Mouse (Mus musculus): ENCODE measurements around the gene Zfp871. TPM values are rescaled to one million over a fixed set of nuclear protein-coding genes. Genes with fewer than 3 reads are reported as not detected.

Gene Zfp871
- 33.5 and 53.2 TPM in 2 replicates for total RNA-seq (2014; fragmentation: Nextera tagmentation)
- 18.9 and 29.5 TPM in 2 replicates for total RNA-seq (2017)

DNA sequence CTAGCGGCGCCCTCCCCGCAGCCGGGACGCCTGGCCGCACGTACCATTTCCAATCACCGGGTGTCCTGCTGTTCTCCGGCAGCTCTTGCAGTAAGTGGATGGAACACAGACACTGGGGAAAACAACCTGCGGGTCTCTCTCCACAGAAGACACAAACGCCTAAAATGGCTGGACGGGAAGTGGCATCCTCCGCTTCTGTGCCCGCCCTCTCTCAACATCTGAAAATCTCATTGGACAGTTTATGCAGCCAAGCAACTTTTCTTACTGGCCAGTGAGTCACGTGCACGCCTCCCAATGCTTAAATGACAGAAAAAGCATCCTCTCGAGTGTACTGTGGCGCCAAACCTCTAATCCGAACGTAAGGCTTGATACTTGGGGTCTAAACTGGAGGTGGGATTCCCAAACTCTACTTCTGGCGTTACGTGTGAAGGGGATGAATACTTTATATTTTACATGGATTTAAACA, at the start of gene Zfp871:
Gene Zfp871, minus strand, starts transcription at position 194 of the 466 bp plus-strand sequence.
- peak; percentile 98 for ATAC-seq (replicated peaks; ENCODE audit: low FRiP score, low TSS enrichment, poor library complexity, severe bottlenecking)

DNA sequence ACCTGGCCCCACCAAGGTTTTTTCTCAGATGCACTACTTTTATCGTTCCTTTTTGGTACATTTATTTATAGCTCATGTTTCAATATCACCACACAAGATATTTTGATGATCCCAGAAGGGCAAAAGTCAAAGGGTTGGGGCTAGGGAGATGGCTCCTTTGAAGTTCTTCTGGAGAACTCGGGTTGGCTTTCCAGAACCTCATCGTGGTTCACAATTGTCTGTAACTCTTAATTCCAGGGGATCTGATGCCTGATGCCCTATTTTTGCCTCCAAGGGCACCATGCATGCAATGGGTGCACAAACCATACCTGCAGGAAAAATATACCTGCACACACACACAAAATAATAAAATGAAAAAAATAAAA, 42.3 kb upstream of the Zfp871 start:
- ATAC-seq (replicated peaks; ENCODE audit: low FRiP score, low TSS enrichment, poor library complexity, severe bottlenecking) = no peak

DNA sequence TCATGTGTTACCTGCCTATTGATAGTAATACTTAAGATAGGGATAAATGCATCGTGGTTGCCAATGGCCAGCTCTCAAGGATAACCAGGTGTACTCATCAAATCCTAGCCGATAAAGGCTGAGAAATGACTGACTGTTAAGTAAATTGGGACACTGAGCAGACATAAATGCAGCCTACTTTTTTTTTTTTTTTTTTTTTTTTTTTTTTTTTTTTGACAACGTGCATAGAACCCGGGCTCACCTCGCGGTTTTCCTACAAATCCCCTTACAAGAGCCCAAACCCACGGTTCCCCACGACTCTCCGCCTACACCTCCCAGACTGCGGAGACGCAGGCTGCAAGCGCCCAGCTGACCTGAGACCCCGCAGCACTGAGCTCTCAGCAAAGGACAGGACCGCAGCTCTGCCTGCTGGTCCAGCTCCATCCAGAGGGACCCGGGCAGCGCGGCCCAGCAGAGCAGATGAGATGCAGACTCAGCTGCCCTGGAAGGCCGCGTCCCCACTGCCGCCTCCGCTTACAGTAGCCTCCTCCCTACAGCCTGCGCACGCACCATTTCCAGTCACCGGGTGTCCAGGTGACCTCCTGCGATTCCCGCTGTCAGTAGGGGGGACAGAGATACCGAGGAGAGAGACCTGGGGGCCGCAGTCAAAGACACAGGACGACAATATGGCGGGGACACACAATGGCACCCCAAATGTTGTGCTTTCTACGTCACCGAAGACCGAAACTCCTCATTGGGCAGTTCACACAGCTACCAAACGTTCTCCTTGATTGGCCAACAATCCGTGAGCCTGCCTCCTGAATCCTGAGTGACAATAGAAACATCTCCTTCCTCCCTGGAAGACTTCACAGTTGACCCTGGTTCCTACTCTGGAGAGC, 41.7 kb upstream of the Zfp871 start, which contains the start of gene Zfp799:
Gene Zfp799, minus strand, starts transcription at position 722 of the 878 bp plus-strand sequence.
- ATAC-seq (replicated peaks; ENCODE audit: low FRiP score, low TSS enrichment, poor library complexity, severe bottlenecking) = peak; percentile 100

DNA sequence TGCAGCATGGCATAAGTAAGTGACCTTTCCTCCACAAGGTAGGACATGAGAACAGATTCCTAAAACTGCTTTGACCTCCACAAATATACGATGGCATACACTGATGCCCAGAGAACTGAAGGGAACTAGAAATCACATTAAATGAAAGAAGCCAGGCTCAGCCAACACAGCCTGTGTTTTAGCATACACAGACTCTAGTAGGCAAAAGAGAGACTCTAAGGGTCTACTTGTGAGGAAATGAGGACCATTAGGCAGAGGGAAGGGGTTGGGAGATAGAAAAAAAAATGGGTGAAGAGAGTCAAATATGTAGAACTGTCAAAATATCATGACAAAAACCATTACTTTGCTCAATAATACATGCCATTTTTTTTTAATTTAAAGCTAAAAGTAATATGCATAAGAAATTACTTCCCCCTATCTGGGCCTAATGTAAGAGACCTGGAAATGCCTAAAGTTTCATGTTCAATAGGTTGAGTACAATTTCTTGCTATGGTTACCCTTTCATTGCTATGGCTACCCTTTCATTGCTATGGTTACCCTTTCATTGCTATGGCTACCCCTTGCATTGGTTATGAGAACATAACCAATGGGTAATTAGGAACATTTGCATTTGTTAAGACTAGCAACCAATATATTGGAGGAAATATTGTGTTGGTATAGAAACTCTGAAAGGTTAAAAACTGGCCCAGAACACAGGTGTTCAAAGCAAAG, 28.1 kb upstream of the Zfp871 start:
- no peak for ATAC-seq (replicated peaks; ENCODE audit: low FRiP score, low TSS enrichment, poor library complexity, severe bottlenecking)

DNA sequence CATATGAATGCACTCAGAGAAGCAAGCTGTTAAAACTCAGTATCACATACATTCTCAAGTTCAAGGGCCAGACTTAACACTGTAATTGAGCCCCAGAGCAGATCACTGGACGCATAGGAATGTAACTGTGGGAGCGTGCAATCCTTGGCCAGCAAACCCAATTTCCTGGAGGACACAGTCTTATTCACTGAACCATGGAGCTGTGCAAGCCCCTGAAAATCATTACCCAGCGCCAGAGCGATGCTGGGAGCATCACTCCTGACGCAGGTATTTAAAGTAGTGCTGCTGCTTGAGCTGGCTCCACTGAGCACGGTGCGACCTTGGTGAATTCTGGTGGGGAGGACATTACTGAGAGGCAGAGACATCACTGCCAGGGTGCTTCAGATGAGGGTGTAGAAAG, 26.0 kb upstream of the Zfp871 start:
- no peak for ATAC-seq (replicated peaks; ENCODE audit: low FRiP score, low TSS enrichment, poor library complexity, severe bottlenecking)

DNA sequence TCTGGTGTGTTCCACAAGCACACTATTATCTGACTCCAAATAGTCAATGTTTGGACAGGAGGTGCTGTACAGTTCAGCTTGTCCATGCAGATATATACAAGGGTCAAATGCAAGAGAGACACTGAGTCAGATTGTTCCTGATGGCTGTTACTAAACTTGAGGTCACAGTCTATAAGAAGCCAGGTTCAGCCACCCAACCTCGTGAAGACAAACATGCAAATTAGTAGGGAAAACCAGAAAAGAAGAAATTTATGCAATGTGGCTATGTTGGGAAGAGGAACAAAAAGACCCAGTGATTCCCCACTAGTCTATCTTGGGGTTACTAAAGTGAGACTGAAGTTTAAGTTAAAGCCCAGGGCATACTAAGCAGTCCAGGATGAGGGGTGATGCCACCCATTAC, 22.6 kb upstream of the Zfp871 start:
- no peak for ATAC-seq (replicated peaks; ENCODE audit: low FRiP score, low TSS enrichment, poor library complexity, severe bottlenecking)

DNA sequence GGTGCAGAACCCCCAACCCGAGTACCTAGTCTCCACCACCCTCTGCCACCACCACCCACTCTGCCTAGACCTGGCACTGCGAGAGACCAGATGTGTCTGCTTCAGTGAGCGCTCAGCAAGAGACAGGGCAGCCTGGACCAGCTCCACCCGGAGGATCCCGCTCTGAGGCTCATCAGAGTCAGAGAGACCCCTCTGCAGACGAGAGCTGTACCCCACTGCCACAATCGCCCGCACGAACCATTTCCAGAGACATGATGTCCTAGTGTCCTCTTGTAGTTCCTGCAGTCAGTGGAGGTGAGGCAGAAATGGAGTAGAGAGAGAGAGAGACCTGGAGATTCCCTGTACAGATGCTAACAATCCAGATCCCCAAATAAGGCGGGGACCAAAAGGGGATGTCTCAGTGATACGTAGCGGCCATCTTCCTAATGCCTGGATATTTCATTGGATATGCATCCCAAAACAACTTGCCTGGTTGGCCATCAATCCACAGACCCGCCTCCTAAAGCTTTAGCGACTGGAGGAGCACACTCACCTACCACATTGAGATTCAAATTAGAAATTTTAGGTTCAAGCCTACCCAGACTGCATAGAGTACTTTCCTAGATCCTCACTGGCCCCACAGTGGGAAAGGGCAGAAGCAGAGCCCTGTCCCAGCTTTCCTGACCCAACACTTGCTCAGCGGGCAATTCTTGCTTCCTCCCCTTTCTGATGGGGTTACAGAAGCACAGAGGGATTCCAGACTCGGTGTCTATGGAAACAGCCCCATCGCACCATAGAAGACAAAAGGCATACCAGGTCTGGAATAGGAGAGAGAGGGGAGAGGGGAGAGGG, 21.7 kb upstream of the Zfp871 start, which contains the start of gene Zfp811:
Gene Zfp811, minus strand, starts transcription at position 388 of the 831 bp plus-strand sequence.
- ATAC-seq (replicated peaks; ENCODE audit: low FRiP score, low TSS enrichment, poor library complexity, severe bottlenecking) = no peak

DNA sequence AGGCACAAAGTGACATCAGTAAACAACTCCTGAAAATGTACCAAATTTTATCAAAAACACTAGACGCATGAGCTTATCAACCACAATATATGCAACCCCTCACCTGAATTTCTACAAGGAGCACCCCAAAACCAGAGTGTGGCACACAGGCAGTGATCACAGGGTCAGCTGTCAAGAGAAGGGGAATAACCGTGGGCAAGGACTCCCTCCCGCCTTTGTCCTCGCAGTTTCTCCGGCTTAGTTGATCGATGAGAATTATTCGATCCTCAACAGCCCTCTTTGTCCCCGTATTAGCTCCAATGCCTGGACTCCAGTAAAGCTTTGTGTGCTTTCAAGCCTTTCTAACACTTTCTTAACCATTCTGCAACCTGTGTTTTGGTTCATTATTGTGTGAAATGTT, 20.8 kb upstream of the Zfp871 start:
- no peak for ATAC-seq (replicated peaks; ENCODE audit: low FRiP score, low TSS enrichment, poor library complexity, severe bottlenecking)

DNA sequence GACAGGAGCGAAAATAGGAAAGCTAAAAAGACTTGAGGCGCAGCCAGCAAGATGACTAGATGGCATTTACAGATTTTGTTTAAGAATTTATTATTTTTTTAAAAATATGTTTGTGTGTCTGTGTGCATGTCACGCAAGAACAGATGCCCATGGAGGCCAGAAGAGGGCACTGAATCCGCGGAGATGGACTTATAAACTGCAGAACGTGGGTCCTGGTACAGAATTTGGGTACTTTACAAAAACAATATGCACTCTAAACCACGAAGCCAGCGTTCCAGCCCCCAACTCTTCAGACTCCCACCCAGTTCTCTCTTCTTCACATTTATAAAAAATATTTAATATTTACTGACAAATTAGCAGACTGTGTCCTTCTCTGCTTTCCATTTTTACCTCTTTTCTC, 1.2 kb upstream of the Zfp871 start:
- no peak for ATAC-seq (replicated peaks; ENCODE audit: low FRiP score, low TSS enrichment, poor library complexity, severe bottlenecking)

DNA sequence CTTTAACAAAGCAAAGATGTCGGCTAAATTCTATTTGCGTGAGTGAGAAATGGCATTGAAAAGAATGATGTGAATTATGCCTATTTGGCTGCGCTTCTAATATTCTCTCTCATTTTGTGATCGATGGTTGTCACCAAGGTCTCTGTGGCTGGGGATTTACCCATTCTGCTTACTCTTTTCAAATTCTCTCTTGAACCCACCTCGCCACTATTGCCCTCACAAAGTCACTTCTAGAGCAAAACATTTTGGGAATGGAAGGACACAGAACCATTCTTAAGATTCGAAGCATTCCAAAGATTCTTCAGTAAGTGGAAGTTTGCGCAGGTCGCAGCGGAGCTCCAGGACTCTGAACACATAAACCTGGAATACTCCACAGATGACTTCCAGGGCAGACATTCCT, 489 bp upstream of the Zfp871 start:
- ATAC-seq (replicated peaks; ENCODE audit: low FRiP score, low TSS enrichment, poor library complexity, severe bottlenecking) = no peak

DNA sequence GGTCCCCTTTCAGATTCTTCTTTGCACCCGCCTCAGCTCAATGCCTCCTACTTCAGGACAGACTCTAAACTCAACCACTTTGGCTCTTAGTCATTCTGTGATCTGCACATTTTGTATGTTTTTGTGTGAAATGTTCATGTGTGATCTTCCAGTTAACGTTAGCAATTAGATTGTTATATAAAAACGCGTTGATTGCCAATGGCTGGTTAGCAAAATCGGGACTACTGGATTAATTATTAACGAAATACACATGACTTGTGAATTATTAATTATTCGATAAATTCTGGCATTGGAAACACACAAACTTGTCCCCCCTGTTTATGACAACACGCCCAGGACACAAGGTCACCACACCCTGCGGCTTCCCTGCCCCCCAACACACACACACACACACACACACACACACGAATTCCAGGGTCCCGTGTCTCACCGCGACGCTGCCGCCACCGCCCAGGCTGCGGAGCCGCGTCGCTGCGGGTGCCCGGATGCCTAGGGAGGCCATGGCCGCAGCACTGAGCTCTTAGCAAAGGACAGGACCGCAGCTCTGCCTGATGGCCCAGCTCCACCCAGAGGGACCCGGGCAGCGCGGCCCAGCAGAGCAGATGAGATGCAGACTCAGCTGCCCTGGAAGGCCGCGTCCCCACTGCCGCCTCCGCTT, 522 bp downstream of the Zfp871 start:
- ATAC-seq (replicated peaks; ENCODE audit: low FRiP score, low TSS enrichment, poor library complexity, severe bottlenecking) = peak; percentile 82

DNA sequence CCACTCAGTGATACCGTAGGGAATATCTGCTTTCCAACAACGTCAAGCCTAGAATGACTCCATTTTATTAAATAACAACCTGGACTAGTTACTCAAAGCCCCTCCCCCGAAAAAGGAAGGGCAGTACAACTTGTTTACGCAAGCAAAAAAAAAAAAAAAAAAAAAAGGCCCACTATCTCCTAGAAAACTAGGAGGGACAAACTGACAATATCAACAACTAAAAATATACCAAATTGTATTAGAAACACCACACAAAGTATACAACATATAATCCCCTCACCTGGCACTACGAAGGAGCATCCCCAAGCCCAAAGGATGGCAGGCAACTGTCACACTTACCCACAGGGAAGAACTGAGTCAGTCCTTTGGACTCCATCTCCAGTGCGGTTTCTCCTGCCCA, 1.1 kb downstream of the Zfp871 start:
- ATAC-seq (replicated peaks; ENCODE audit: low FRiP score, low TSS enrichment, poor library complexity, severe bottlenecking) = no peak

DNA sequence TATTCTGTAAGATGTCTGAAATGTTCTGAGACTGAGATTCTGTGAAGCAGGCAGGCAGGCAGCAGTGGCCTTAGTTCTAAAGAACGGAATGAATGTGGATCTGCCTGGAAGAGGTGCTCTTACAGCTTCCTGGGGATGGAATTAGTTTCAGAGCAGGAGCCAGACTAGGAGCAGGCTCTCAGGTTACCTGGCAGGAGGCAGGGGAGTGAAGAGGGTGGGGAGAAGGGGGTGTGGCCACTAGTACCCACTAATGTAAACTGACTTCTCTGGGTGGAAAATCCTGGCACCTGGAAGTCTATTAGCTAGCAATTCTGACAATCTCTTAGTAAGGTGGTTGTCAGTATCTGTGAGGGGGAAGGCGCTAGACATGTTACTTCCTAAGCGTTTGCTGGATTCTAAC, 2.4 kb downstream of the Zfp871 start:
- ATAC-seq (replicated peaks; ENCODE audit: low FRiP score, low TSS enrichment, poor library complexity, severe bottlenecking) = no peak

DNA sequence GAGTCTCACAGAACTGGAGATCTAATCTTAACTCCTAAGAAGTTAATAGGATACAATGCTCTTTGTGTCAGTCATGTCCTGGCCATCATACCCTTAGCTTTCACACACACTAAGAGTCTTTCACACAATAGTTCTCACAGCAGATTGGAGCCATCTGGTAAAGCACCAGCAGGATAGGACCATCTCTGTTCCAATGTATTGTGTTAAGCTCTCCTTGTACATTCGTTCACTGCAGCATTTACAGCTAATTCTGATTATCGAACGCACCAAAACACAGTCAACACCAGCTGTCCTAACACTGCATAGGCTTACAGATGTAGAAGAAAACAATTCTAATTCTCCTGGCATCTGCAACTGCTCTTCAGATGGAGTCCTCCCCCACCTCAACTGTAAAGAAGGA, 10.5 kb downstream of the Zfp871 start:
- no peak for ATAC-seq (replicated peaks; ENCODE audit: low FRiP score, low TSS enrichment, poor library complexity, severe bottlenecking)

DNA sequence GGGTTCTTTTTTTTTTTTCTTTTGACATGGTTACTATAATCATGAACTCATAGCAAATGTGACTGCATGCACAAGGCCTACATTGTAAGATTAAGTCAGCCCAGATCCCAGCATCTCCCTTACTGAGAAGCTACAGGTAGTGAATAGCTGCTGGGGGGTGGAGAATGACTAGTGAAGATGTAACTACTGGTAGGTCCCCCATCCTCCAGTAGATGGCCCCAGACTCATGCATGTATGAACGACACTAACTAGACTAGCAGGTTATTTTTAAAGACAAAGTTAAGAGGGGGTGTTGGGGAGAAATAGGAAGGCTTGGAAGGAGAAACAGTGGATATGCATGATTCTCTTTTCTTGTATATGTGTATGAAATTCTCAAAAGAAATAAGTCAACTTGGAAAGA, 16.9 kb downstream of the Zfp871 start:
- ATAC-seq (replicated peaks; ENCODE audit: low FRiP score, low TSS enrichment, poor library complexity, severe bottlenecking) = peak; percentile 68; the same call in 1 of the 2 replicates

DNA sequence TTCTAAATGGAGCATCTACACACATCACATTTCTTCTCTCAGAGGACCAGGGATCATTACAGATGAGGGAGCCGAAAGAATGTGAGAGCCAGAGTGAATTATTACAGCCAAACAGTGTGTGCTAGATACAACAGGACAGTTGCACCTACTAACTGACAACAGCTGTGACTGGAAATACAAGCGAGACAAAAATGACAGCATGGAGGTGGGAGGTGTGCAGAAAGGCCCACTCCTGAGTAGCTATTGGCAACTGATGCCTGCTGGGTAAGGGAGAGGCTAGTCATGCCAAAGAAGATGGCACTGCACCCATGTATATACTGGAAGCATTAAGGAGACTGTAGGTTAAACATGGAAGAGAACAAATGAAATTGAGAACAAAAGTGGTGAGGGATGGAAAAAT, 21.7 kb downstream of the Zfp871 start:
- ATAC-seq (replicated peaks; ENCODE audit: low FRiP score, low TSS enrichment, poor library complexity, severe bottlenecking) = no peak

DNA sequence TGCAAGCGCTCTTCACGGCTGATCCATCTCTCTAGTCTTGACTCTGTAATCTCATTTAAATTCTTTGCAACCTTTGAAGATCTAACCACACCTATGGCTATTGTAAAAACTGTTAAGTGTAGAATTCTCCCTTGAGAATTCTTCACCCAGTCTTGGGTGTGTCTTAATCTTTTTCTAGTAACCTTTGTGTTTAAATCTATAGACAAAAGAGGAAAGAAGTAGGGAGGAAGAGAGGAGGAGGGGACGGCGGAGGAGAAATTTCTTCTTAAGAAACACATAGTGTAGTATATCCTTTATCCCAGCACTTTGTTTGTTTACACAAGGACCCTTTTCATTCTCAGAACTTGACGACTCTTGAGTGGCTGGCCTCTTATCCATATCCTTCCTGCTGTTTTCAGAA, 30.8 kb downstream of the Zfp871 start:
- no peak for ATAC-seq (replicated peaks; ENCODE audit: low FRiP score, low TSS enrichment, poor library complexity, severe bottlenecking)

DNA sequence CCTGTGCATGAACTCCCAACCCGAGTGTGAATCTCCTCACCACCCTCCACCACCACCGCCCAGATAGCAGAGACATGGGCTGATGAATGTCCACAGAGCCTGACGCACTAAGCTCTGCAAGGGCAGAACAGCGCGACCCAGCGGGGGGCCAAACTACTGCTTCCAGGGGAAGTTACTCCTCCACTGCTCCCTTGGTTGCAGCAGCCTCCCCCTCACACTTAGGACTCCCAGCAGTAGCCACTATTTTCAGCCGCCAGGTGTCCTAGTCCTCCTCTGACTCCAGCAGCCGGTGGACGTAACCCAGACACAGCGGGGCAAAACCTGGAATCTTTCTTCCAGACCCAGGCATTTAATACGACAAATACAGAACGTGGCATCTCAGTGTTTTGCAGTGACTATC, 34.5 kb downstream of the Zfp871 start:
- ATAC-seq (replicated peaks; ENCODE audit: low FRiP score, low TSS enrichment, poor library complexity, severe bottlenecking) = peak; percentile 23

DNA sequence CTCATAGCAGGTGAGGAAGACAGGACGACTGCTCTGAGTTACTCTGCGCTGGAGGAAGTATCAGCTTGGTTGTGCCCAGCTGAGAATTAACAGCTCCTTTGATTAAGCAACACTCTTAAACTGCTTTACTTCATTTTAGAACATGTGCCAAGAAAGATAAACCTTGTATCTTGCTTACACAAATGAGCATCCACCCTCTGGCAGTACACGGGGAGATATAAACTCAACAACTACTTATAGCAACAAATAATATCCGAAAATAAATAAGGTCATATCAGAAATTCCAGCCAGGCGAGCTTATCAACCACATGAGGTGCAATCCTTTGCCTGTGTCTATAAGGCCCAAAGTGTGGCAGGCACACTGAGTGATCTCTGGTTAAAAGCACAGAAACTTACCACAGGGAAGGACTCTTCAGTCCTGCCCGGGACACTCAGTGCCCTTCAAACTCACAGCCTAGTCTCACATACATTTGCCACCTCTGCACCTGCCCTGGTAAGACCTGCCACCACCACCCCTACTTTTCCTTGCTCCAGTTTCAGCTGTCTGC, 35.2 kb downstream of the Zfp871 start:
- peak; percentile 96 for ATAC-seq (replicated peaks; ENCODE audit: low FRiP score, low TSS enrichment, poor library complexity, severe bottlenecking)

Measured in megakaryocyte-erythroid progenitor cell, adult 5-6 weeks (primary cell).